Mouse (Mus musculus) G1E (cell line): Measurements from ENCODE around the gene Clock. TPM values are rescaled to one million over a fixed set of nuclear protein-coding genes. Genes with fewer than 3 reads are reported as not detected.

Experiments
- ATAC-seq: 2 replicates; pipeline ENCODE4 v1.8.0; 2016; ENCODE audit warnings: mild to moderate bottlenecking; ENCODE audit not compliant: insufficient number of reproducible peaks, poor library complexity, low FRiP score, severe bottlenecking; ENCODE audit errors: extremely low read depth
- DNase-seq: peaks from one replicate; pipeline ENCODE4 v3.0.0; 2012; ENCODE audit warnings: low spot score
- H3K27me3 ChIP-seq: 2 replicates; pipeline ENCODE4 v1.6.1; 2012; ENCODE audit warnings: mild to moderate bottlenecking, low read length, inconsistent platforms; ENCODE audit not compliant: insufficient read depth
- H3K36me3 ChIP-seq: replicated peaks from 2 replicates; pipeline ENCODE3; 2012; ENCODE audit warnings: mild to moderate bottlenecking, inconsistent platforms
- H3K4me1 ChIP-seq: 2 replicates; pipeline ENCODE4 v1.6.1; 2012; ENCODE audit warnings: low read depth, low read length, inconsistent platforms, mixed read lengths; ENCODE audit not compliant: insufficient read depth
- H3K4me3 ChIP-seq: 2 replicates; pipeline ENCODE4 v1.5.1; 2012; ENCODE audit warnings: low read depth, mild to moderate bottlenecking, inconsistent platforms, low read length, moderate library complexity, mixed read lengths
- H3K9me3 ChIP-seq: replicated peaks from 2 replicates; pipeline ENCODE4 v1.6.1; 2012; ENCODE audit warnings: inconsistent platforms
- CTCF ChIP-seq: IDR thresholded peaks from 2 replicates; pipeline ENCODE4 v1.5.1; 2012; ENCODE audit warnings: low read depth, low read length, inconsistent platforms, mixed read lengths
- GATA1 ChIP-seq: IDR thresholded peaks from 2 replicates; pipeline ENCODE4 v1.6.1; 2012; ENCODE audit warnings: borderline replicate concordance, low read length, inconsistent platforms, mixed read lengths
- GATA2 ChIP-seq: IDR thresholded peaks from 2 replicates; pipeline ENCODE4 v1.6.1; 2012; ENCODE audit warnings: low read depth, low read length, inconsistent platforms, borderline replicate concordance
- POLR2AphosphoS5 ChIP-seq: IDR thresholded peaks from 2 replicates; pipeline ENCODE4 v1.6.1; 2012; ENCODE audit warnings: low read depth, low read length, inconsistent platforms; ENCODE audit not compliant: insufficient replicate concordance
- TAL1 ChIP-seq: conservative IDR thresholded peaks from 2 replicates; pipeline ENCODE4 v1.6.1; 2012; ENCODE audit warnings: low read depth, low read length, inconsistent platforms, mixed read lengths
- polyA plus RNA-seq: library from polyadenylated mRNA; stranded (reverse); fragments of >175 nt; gene quantifications from 2 replicates; pipeline ENCODE4 v1.2.3, GENCODE M21; 2012
- total RNA-seq, 2 experiments: library from RNA; stranded (forward) in 1 of 2; stranded (reverse) in 1 of 2; fragments of 200-1000 nt in 1 of 2; fragments of >200 nt in 1 of 2; fragmentation: Nextera tagmentation in 1 of 2; gene quantifications; 2 replicates each; pipeline ENCODE4 v1.2.3; 2014 to 2017

Clock gene
- total and polyA plus RNA-seq, 3 experiments, result 0.82 to 27.2 (median 16.4) TPM

- no peak for DNase-seq
- ATAC-seq, result no peak
- Histone ChIP-seq H3K9me3 (no peaks in the 10 kb centered on the region), H3K4me1 (peaks cover 5% of the 10 kb centered on the region; the same call in 1 of the 2 replicates), H3K27me3 (peaks cover 25% of the 10 kb centered on the region), H3K36me3 (no peaks in the 10 kb centered on the region), H3K4me3 (no peak overlapping the region)
- TF ChIP-seq GATA1 (no peak), GATA2 (no peak), POLR2AphosphoS5 (no peak), CTCF (no peak), TAL1 (no peak)
Measured at GRCm38 (mm10) chr5:76176841-76177240, 127.8 kb downstream of the Clock start.

GRCm38 (mm10) chr5:76176411-76176810 is 128.2 kb downstream of the Clock start:
- no peaks in the 10 kb centered on the region for H3K36me3 ChIP-seq
- no peak for TF ChIP-seq GATA2
- peaks cover 5% of the 10 kb centered on the region; the same call in 1 of the 2 replicates for H3K4me1 ChIP-seq
- H3K4me3 ChIP-seq, result no peak overlapping the region
- no peak for DNase-seq
- ATAC-seq, result no peak
- H3K27me3 ChIP-seq, result peaks cover 25% of the 10 kb centered on the region
- H3K9me3 ChIP-seq, result no peaks in the 10 kb centered on the region

- H3K27me3 ChIP-seq, result peaks cover 28% of the 10 kb centered on the region
Measured at GRCm38 (mm10) chr5:76175051-76175450, 129.5 kb downstream of the Clock start.

GRCm38 (mm10) chr5:76171039-76171438 is 133.6 kb downstream of the Clock start:
- Histone ChIP-seq H3K9me3 (no peaks in the 10 kb centered on the region), H3K27me3 (peaks cover 9% of the 10 kb centered on the region), H3K4me3 (no peak overlapping the region), H3K36me3 (no peaks in the 10 kb centered on the region), H3K4me1 (no peaks in the 10 kb centered on the region)
- TF ChIP-seq CTCF (no peak), TAL1 (no peak), GATA1 (no peak), GATA2 (no peak), POLR2AphosphoS5 (no peak)
- no peak for DNase-seq
- no peak for ATAC-seq

More at GRCm38 (mm10) chr5:76175051-76175450, 129.5 kb downstream of the Clock start:
- Histone ChIP-seq H3K4me1 (peaks cover 5% of the 10 kb centered on the region; the same call in 1 of the 2 replicates), H3K36me3 (no peaks in the 10 kb centered on the region), H3K9me3 (no peaks in the 10 kb centered on the region), H3K4me3 (no peak overlapping the region)
- DNase-seq (no peak), ATAC-seq (no peak)
- no peak for TF ChIP-seq GATA2
- TF ChIP-seq POLR2AphosphoS5, result no peak
- TF ChIP-seq GATA1, result no peak
- TF ChIP-seq CTCF, result no peak
- no peak for TF ChIP-seq TAL1

GRCm38 (mm10) chr5:76170522-76170921 is 134.1 kb downstream of the Clock start:
- DNase-seq, result no peak

GRCm38 (mm10) chr5:76164827-76165226 is 139.8 kb downstream of the Clock start:
- Histone ChIP-seq H3K4me3 (no peak overlapping the region), H3K27me3 (peaks cover 12% of the 10 kb centered on the region)
- no peak for ATAC-seq

More at GRCm38 (mm10) chr5:76170522-76170921, 134.1 kb downstream of the Clock start:
- H3K27me3 ChIP-seq, result peaks cover 9% of the 10 kb centered on the region
- H3K4me1 ChIP-seq, result no peaks in the 10 kb centered on the region
- ATAC-seq, result no peak
- H3K36me3 ChIP-seq, result no peaks in the 10 kb centered on the region
- H3K4me3 ChIP-seq, result no peak overlapping the region
- TF ChIP-seq POLR2AphosphoS5 (no peak), GATA2 (no peak), TAL1 (no peak), GATA1 (no peak), CTCF (no peak)
- H3K9me3 ChIP-seq, result no peaks in the 10 kb centered on the region

GRCm38 (mm10) chr5:76163828-76164390 is 140.7 kb downstream of the Clock start:
- H3K27me3 ChIP-seq, result peaks cover 12% of the 10 kb centered on the region
- ATAC-seq (no peak), DNase-seq (no peak)
- no peaks in the 10 kb centered on the region for H3K9me3 ChIP-seq
- H3K4me3 ChIP-seq, result no peak overlapping the region
- 0 out of 2 replicates have a peak, but pooled peaks cover 5% of the 10 kb centered on the region for H3K4me1 ChIP-seq
- TF ChIP-seq CTCF, result no peak
- no peak for TF ChIP-seq POLR2AphosphoS5
- TF ChIP-seq GATA1, result no peak
- TF ChIP-seq GATA2, result no peak
- TF ChIP-seq TAL1, result no peak
- no peaks in the 10 kb centered on the region for H3K36me3 ChIP-seq

More at GRCm38 (mm10) chr5:76164827-76165226, 139.8 kb downstream of the Clock start:
- Histone ChIP-seq H3K9me3 (no peaks in the 10 kb centered on the region), H3K4me1 (0 out of 2 replicates have a peak, but pooled peaks cover 5% of the 10 kb centered on the region), H3K36me3 (no peaks in the 10 kb centered on the region)
- TF ChIP-seq GATA1 (no peak), CTCF (no peak), GATA2 (no peak), POLR2AphosphoS5 (no peak), TAL1 (no peak)
- DNase-seq, result no peak
